Mouse (Mus musculus) large intestine, adult 2 months (tissue): ENCODE results near the gene Col24a1. TPM values are rescaled to one million over a fixed set of nuclear protein-coding genes. Genes with fewer than 3 reads are reported as not detected.

Experiments used
- DNase-seq: peaks from one replicate; pipeline ENCODE4 v3.0.0-alpha.2; 2012; ENCODE audit warnings: low read depth, low spot score
- WGBS: fragments of 180-500 bp; shearing (Covaris S2); methylation state at CpG from one replicate; pipeline ENCODE4 v1.1.7; 2018; 5-methylcytosine and 5-hydroxymethylcytosine counted together
- polyA plus RNA-seq: library from polyadenylated mRNA; depleted of rRNA; stranded (reverse); fragments of >200 nt; gene quantifications from 2 replicates; pipeline ENCODE4 v1.2.3, GENCODE M21; 2012; rRNA removed

Col24a1 gene
- polyA plus RNA-seq, 1 experiment: 0.24 TPM

DNA sequence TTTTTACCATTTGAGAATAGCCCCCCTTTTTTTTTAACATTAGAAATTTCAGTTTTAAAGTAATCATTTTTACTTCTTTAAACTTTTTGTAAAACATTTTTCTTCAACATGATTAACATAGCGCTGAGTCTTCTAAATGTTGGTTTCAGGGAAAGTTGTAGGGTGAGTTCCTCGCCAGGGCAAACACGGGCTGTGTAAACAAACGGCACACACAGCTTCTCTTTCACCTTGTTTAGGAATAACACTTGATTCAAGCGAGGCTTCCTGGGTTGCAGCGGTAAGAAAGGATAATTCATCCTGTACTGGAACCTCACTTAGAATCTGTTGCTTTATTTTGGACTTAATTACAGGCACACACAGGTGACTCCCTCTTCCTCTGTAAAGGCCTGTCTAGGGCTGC lies 309.1 kb downstream of the Col24a1 start:
- DNase-seq: no peak
- 31% methylated on average over 6 of the region's 6 CpGs for WGBS

Other genes starting within 250 kb of the Col24a1 start
- gene Clca2, start 193.0 kb upstream of the Col24a1 start, polyA plus RNA-seq: 0.11 and 0.18 TPM in 2 replicates
- gene Odf2l, start 173.9 kb upstream of the Col24a1 start, polyA plus RNA-seq: 1.5 and 2.3 TPM in 2 replicates